Mouse (Mus musculus) liver (tissue): ENCODE data around the gene Olfr1137.

ENCODE experiments used
- DNase-seq: peaks from one replicate; pipeline ENCODE4 v3.0.0-alpha.2; 2020; ENCODE audit warnings: mixed read lengths

The Olfr1137 gene

DNA sequence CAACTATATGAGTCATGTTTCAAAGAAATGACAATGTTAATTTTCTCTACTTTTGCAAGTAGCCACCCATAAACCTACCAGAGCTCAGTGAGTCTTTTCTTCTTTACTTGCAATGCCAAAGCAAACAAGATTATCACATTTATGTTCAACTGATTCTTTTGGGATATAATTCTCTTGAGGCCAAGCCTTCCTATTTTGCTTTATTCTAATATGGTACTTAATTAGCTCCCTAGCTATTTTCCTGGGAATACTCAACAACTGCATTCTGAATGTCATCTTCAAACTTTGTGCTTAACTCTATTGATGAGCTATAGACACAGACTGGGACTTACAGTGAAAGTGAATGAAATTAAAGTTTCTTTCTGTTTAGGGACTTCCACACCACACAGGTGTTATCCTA is at the start of gene Olfr1137:
Olfr1137 (minus strand) TSS at position 101 of the 400 bp plus-strand sequence.
- no peak for DNase-seq

DNA sequence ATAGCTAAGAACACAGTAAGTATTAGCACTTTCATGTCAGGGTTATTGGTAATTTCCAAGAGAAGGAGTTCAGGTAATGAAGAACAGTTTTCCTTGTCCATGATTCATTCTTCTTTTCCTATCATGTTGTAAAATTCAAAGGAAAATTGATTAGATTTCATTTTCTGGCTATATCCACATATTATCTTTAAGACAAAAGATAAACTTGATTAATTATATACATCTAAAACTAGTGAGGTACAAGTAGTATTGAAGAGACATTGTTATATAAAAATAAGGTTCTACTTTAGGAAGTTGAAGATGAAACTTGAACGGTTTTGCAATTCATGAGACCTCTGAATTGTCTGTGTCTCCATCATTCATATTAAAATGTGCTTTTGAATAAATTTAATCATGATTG is 40.9 kb upstream of the Olfr1137 start, which contains the start of gene Olfr1141:
Olfr1141 (minus strand) TSS at position 101 of the 400 bp plus-strand sequence.
- no peak for DNase-seq

DNA sequence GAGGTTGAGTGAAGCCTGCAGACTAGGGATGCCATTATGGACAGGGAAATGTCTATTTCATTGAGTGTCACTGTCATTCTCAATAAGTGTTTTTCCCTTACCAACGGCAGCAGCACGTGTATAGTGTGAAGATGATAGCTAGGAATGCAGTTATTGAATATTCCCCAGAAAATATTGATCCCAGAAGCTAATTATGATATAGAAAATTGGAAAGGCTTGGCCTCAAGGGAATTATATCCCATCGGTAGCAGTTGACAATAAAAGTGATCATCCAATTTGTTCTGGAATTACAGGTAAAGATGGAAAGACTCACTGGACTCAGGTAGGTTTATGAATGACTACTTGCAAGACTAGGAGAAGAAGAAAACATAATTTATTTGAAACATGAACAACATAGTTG is 30.5 kb upstream of the Olfr1137 start, which contains the start of gene Olfr1140:
Olfr1140 (plus strand) TSS at position 301 of the 400 bp plus-strand sequence.
- DNase-seq: no peak

DNA sequence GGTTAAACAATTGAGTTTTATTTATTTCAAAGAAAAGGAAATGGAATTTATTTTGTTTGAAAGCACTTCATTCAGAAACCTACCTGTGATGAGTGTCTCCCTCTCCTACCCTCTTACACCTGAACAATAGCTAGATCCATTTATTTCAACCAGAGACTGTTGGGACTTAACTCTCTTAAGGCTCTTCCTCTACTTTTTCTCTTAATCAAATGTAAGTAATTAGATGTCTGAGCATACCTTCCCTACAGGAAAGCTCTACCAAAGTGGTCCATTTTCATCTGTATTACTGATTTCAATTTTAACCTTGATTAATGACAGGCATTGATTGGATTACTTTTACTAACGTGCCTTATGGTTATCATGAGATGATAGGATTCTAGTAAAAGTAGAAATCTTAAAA is 26.9 kb upstream of the Olfr1137 start, which contains the start of gene Olfr1138:
Olfr1138 (minus strand) TSS at position 101 of the 400 bp plus-strand sequence.
- no peak for DNase-seq

GRCm38 (mm10) chr2:87693847-87694246 is 19.1 kb downstream of the Olfr1137 start, which contains the start of gene Olfr1136:
Gene Olfr1136 (minus strand): TSS chr2:87693947.
- no peak for DNase-seq

DNA sequence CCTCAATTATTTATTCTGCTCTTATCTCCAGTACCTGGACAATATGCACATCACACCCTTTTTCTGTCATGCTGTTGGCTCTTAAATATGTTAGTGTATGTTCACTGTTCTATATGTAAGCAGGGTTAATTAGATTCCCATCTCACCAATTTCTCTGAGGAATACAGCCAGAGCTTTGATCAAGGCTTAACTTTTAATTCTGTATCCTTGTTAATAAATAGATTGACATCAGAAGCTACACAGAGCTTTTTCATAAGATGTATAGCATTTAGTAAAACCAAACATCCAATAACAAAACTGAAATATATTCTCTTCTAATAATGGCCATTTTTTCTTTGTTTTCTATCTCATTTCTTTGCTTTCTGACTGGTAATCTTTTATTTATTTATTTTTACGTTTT is 39.4 kb downstream of the Olfr1137 start, which contains the start of gene Olfr1135:
Olfr1135 (minus strand) TSS at position 101 of the 400 bp plus-strand sequence.
- DNase-seq: no peak
